Mouse (Mus musculus) MEL (cell line): Measurements from ENCODE around the gene Hdgfl2.

Experiments used
- BHLHE40 ChIP-seq: IDR thresholded peaks from 2 replicates; pipeline ENCODE4 v1.6.1; 2012; ENCODE audit warnings: low read depth, mild to moderate bottlenecking, inconsistent platforms, low read length, improper control_type of control experiment, borderline replicate concordance
- CTCF ChIP-seq, 3 experiments: IDR thresholded peaks in 2 of 3; conservative IDR thresholded peaks in 1 of 3; 2 replicates each; pipeline ENCODE4 v1.5.1; 2011 to 2012; ENCODE audit warnings: low read length in 3 of 3, low read depth in 2 of 3, mild to moderate bottlenecking in 2 of 3, improper control_type of control experiment in 1 of 3, inconsistent platforms in 1 of 3, mixed read lengths in 1 of 3, moderate library complexity in 1 of 3; ENCODE audit not compliant: control insufficient read depth in 1 of 3, insufficient read depth in 1 of 3, poor library complexity in 1 of 3, severe bottlenecking in 1 of 3
- ETS1 ChIP-seq: IDR thresholded peaks from 2 replicates; pipeline ENCODE4 v1.6.1; 2012; ENCODE audit warnings: low read depth, mild to moderate bottlenecking, inconsistent platforms, low read length, improper control_type of control experiment, moderate library complexity
- KAT2A ChIP-seq: conservative IDR thresholded peaks from 2 replicates; pipeline ENCODE4 v1.6.1; 2012; ENCODE audit warnings: low read depth, low read length, improper control_type of control experiment, inconsistent platforms
- MAZ ChIP-seq: IDR thresholded peaks from 2 replicates; pipeline ENCODE4 v1.6.1; 2012; ENCODE audit warnings: low read depth, mild to moderate bottlenecking, inconsistent platforms, low read length, improper control_type of control experiment
- NELFE ChIP-seq: IDR thresholded peaks from 2 replicates; pipeline ENCODE4 v1.6.1; 2011; ENCODE audit warnings: low read depth, low read length, improper control_type of control experiment
- POLR2AphosphoS2 ChIP-seq: IDR thresholded peaks from 2 replicates; pipeline ENCODE4 v1.6.1; 2011; ENCODE audit warnings: low read length, improper control_type of control experiment
- POLR2AphosphoS5 ChIP-seq: IDR thresholded peaks from 2 replicates; pipeline ENCODE4 v1.6.1; 2012; ENCODE audit warnings: low read depth, borderline replicate concordance, mild to moderate bottlenecking, inconsistent platforms, low read length, moderate library complexity, mixed read lengths
- SIN3A ChIP-seq: IDR thresholded peaks from 2 replicates; pipeline ENCODE4 v1.6.1; 2012; ENCODE audit warnings: low read length, improper control_type of control experiment, inconsistent platforms
- TCF12 ChIP-seq: IDR thresholded peaks from 2 replicates; pipeline ENCODE4 v1.6.1; 2014; ENCODE audit warnings: low read depth, mild to moderate bottlenecking, inconsistent platforms, low read length, improper control_type of control experiment, moderate library complexity
- ZC3H11A ChIP-seq: IDR thresholded peaks from 2 replicates; pipeline ENCODE4 v1.6.1; 2012; ENCODE audit warnings: low read depth, mild to moderate bottlenecking, inconsistent platforms, low read length, improper control_type of control experiment

DNA sequence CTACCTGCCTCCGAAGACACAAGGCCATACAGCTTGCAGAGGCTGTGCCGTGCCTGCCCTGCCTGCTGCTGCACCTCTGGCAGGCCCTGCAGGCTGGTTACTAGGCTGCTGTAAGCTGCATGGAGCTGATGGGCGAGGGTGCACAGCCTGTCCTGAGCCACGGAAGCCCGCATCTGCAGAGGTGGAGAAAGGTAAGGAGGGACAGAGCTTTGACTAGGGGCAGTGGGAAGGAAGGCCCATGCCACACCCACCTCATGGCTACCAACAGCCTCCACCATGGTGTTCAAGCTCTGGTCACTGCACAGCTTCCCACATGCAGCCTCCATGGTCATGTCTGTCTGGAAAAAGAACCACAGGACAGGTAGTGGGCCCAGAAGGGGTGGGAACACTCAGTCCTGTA is 22.7 kb downstream of the Hdgfl2 start:
- no peak for TF ChIP-seq TCF12
- no peak for TF ChIP-seq KAT2A
- no peak for TF ChIP-seq POLR2AphosphoS5
- TF ChIP-seq ETS1: no peak
- no peak for TF ChIP-seq POLR2AphosphoS2
- no peak for TF ChIP-seq BHLHE40
- TF ChIP-seq ZC3H11A: no peak
- TF ChIP-seq CTCF (IDR thresholded peaks at IDR 0.05 in 2 of 3, conservative IDR thresholded peaks at IDR 0.05 in 1 of 3; ENCODE audit: control insufficient read depth in 1 of 3, insufficient read depth in 1 of 3, low read depth in 2 of 3, low read length in 3 of 3, poor library complexity in 1 of 3, severe bottlenecking in 1 of 3): no peak
- no peak for TF ChIP-seq SIN3A
- TF ChIP-seq MAZ: no peak
- TF ChIP-seq NELFE: no peak
